Mouse (Mus musculus) embryonic facial prominence, embryonic 11.5 days (tissue): ENCODE results near the gene Rpl29. TPM values are rescaled to one million over a fixed set of nuclear protein-coding genes. Genes with fewer than 3 reads are reported as not detected.

ENCODE experiments used
- ATAC-seq: fragments of 200-750 bp; cut with Nextera tagmentation; replicated peaks from 2 replicates; pipeline ENCODE4 v1.8.0; 2017; ENCODE audit warnings: low read depth; ENCODE audit not compliant: insufficient number of reproducible peaks, low FRiP score, low TSS enrichment
- DNase-seq: peaks from one replicate; pipeline ENCODE4 v3.0.0-alpha.2; 2015; ENCODE audit warnings: low spot score
- H3K27ac ChIP-seq: fragments of 300-500 bp; sonication (generic); replicated peaks from 2 replicates; pipeline ENCODE4 v1.5.1; 2014; ENCODE audit warnings: mild to moderate bottlenecking, low read depth, low read length, control low read depth
- H3K27me3 ChIP-seq: fragments of 300-500 bp; sonication (generic); 2 replicates; pipeline ENCODE4 v1.6.1; 2014; ENCODE audit warnings: mild to moderate bottlenecking, low read length, moderate library complexity, mixed read lengths; ENCODE audit not compliant: control insufficient read depth, insufficient read depth
- H3K36me3 ChIP-seq: fragments of 300-500 bp; sonication (generic); replicated peaks from 2 replicates; pipeline ENCODE4 v1.6.1; 2014; ENCODE audit warnings: low read depth, mild to moderate bottlenecking, low read length, moderate library complexity, mixed read lengths; ENCODE audit not compliant: control insufficient read depth, insufficient read depth
- H3K4me1 ChIP-seq: fragments of 300-500 bp; sonication (generic); 2 replicates; pipeline ENCODE4 v1.6.1; 2014; ENCODE audit warnings: low read length, mixed read lengths; ENCODE audit not compliant: control insufficient read depth, insufficient read depth
- H3K4me2 ChIP-seq: fragments of 300-500 bp; sonication (generic); 2 replicates; pipeline ENCODE4 v1.6.1; 2014; ENCODE audit warnings: low read depth, mild to moderate bottlenecking, control low read depth, low read length, moderate library complexity
- H3K4me3 ChIP-seq: fragments of 300-500 bp; sonication (generic); 2 replicates; pipeline ENCODE4 v1.5.1; 2014; ENCODE audit warnings: low read depth, low read length, control low read depth
- H3K9ac ChIP-seq: fragments of 300-500 bp; sonication (generic); replicated peaks from 2 replicates; pipeline ENCODE4 v1.6.1; 2014; ENCODE audit warnings: mild to moderate bottlenecking, control low read depth, low read length
- H3K9me3 ChIP-seq: fragments of 300-500 bp; sonication (generic); replicated peaks from 2 replicates; pipeline ENCODE4 v1.6.1; 2016; ENCODE audit warnings: mild to moderate bottlenecking, low read length, inconsistent platforms, mixed read lengths; ENCODE audit not compliant: control insufficient read depth
- WGBS: fragments of 180-500 bp; shearing (Covaris S2); extraction: QIAGEN DNeasy Blood & Tissue Kit; methylation state at CpG from one replicate; pipeline ENCODE4 v1.1.7; 2014; 5-methylcytosine and 5-hydroxymethylcytosine counted together
- polyA plus RNA-seq: library from polyadenylated mRNA; unstranded; fragments of >200 nt; fragmentation: Nextera tagmentation; extraction: Ambion mirVana; gene quantifications from 2 replicates; pipeline ENCODE4 v1.2.1, GENCODE M21; 2014

Rpl29 gene
- polyA plus RNA-seq = 1,035 and 1,040 TPM in 2 replicates

GRCm38 (mm10) chr9:106429221-106430014, at the start of gene Rpl29:
Gene Rpl29 (plus strand): TSS chr9:106429454.
- peak; percentile 99 for DNase-seq

GRCm38 (mm10) chr9:106386181-106386864, 42.9 kb upstream of the Rpl29 start:
- Histone ChIP-seq H3K27ac (no peak overlapping the region; the same call in 1 of the 2 replicates), H3K36me3 (no peaks in the 10 kb centered on the region), H3K9ac (no peak overlapping the region), H3K4me2 (no peak overlapping the region), H3K9me3 (no peaks in the 10 kb centered on the region), H3K4me3 (no peak overlapping the region), H3K27me3 (no peaks in the 10 kb centered on the region), H3K4me1 (peaks cover 2% of the 10 kb centered on the region; the same call in 1 of the 2 replicates)
- ATAC-seq = 0 out of 2 replicates have a peak, but pooled peaks have one; percentile 19
- no peak for DNase-seq
- 89% methylated on average over 12 of the region's 12 CpGs for WGBS

More at GRCm38 (mm10) chr9:106429221-106430014, at the start of gene Rpl29:
- Histone ChIP-seq H3K9me3 (no peaks in the 10 kb centered on the region), H3K4me3 (peak within 1 kb of the TSS; percentile 93), H3K4me1 (no peaks in the 10 kb centered on the region), H3K27me3 (no peaks in the 10 kb centered on the region), H3K36me3 (peaks cover 10% of the 10 kb centered on the region), H3K4me2 (peak within 1 kb of the TSS; percentile 70), H3K9ac (peak within 1 kb of the TSS; percentile 93), H3K27ac (peak within 1 kb of the TSS; percentile 91)
- under 1% methylated on average over 55 of the region's 55 CpGs for WGBS
- ATAC-seq = peak; percentile 90

- no peaks in the 10 kb centered on the region for H3K9me3 ChIP-seq
- no peaks in the 10 kb centered on the region for H3K36me3 ChIP-seq
- H3K4me3 ChIP-seq = no peak overlapping the region
- H3K9ac ChIP-seq = no peak overlapping the region
- no peaks in the 10 kb centered on the region; the same call in 1 of the 2 replicates for H3K4me1 ChIP-seq
- ATAC-seq (no peak), DNase-seq (no peak)
- H3K27ac ChIP-seq = no peak overlapping the region
- no peak overlapping the region for H3K4me2 ChIP-seq
- 75% methylated on average over 11 of the region's 11 CpGs for WGBS
- no peaks in the 10 kb centered on the region for H3K27me3 ChIP-seq
Observed at GRCm38 (mm10) chr9:106392828-106393527, 36.3 kb upstream of the Rpl29 start.

GRCm38 (mm10) chr9:106393548-106393947, 35.7 kb upstream of the Rpl29 start:
- DNase-seq = no peak
- Histone ChIP-seq H3K4me3 (no peak overlapping the region), H3K27ac (no peak overlapping the region), H3K4me2 (no peak overlapping the region), H3K36me3 (no peaks in the 10 kb centered on the region), H3K27me3 (no peaks in the 10 kb centered on the region), H3K4me1 (no peaks in the 10 kb centered on the region; the same call in 1 of the 2 replicates), H3K9me3 (no peaks in the 10 kb centered on the region), H3K9ac (no peak overlapping the region)
- ATAC-seq = no peak
- WGBS = 90% methylated on average over 8 of the region's 8 CpGs

- peak; percentile 63 for DNase-seq
- no peak overlapping the region for H3K27ac ChIP-seq
Observed at GRCm38 (mm10) chr9:106394649-106395602, 34.3 kb upstream of the Rpl29 start.

GRCm38 (mm10) chr9:106397733-106398132, 31.5 kb upstream of the Rpl29 start:
- ATAC-seq = no peak
- Histone ChIP-seq H3K9ac (no peak overlapping the region), H3K4me3 (no peak overlapping the region), H3K4me1 (no peaks in the 10 kb centered on the region; the same call in 1 of the 2 replicates), H3K27me3 (no peaks in the 10 kb centered on the region), H3K27ac (no peak overlapping the region), H3K9me3 (no peaks in the 10 kb centered on the region), H3K4me2 (no peak overlapping the region), H3K36me3 (no peaks in the 10 kb centered on the region)
- DNase-seq = no peak
- WGBS = 77% methylated on average over 4 of the region's 4 CpGs

More at GRCm38 (mm10) chr9:106394649-106395602, 34.3 kb upstream of the Rpl29 start:
- peak; percentile 51; the same call in 1 of the 2 replicates for ATAC-seq
- 53% methylated on average over 11 of the region's 11 CpGs for WGBS
- Histone ChIP-seq H3K27me3 (no peaks in the 10 kb centered on the region), H3K36me3 (no peaks in the 10 kb centered on the region), H3K9me3 (no peaks in the 10 kb centered on the region), H3K4me3 (no peak overlapping the region), H3K4me1 (no peaks in the 10 kb centered on the region; the same call in 1 of the 2 replicates), H3K9ac (0 out of 2 replicates have a peak overlapping the region, but pooled peaks have one; percentile 23), H3K4me2 (no peak overlapping the region)
